Mouse (Mus musculus) NIH3T3 (cell line): Measurements from ENCODE around the gene Snapc3.
"Not testable (repeated sequence)": the region's sequence is repeated elsewhere in the genome, so short reads cannot be mapped to it uniquely, and the experiment has no call there.

ENCODE experiments used
- DNase-seq: peaks from one replicate; pipeline ENCODE4 v3.0.0-alpha.2; 2012; ENCODE audit warnings: low read depth

The Snapc3 gene

DNA sequence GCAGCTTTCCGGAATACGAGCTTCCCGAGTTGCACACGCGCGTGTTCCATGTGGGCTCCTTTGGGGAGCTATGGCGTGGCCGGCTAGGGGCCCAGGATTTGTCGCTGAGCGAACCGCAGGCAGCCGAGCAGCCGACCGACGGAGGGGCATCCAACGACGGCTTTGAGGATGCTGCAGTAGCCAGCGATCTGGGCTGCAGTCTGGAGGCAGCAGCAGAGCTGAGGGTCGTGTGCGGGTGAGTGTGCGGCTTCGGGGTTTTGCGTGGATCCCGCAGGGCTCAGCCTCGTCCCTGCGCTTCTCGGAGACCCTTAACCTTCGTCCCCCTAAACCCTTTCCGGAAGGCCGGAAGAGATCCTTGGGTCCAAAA is 279 bp downstream of the Snapc3 start:
- no peak for DNase-seq

DNA sequence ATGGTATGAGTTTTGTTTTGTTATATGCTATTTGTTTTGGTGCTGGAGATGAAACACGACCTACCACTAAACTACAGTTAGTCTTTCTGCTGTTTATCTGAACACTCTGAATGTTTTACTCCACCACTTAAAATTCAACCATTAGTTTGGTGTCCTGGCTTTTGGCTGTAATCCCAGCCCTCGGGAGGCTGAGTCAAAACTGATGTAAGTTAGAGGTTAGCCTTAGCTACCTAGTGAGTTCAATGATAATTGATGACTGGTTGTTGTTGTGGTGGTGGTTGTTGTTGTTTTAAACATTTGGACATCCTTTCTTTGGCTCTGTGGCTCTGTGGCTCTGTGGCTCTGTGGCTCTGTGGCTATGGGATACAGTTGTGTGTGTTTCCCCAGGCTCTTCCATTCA is 1.3 kb downstream of the Snapc3 start:
- peak; percentile 63 for DNase-seq

DNA sequence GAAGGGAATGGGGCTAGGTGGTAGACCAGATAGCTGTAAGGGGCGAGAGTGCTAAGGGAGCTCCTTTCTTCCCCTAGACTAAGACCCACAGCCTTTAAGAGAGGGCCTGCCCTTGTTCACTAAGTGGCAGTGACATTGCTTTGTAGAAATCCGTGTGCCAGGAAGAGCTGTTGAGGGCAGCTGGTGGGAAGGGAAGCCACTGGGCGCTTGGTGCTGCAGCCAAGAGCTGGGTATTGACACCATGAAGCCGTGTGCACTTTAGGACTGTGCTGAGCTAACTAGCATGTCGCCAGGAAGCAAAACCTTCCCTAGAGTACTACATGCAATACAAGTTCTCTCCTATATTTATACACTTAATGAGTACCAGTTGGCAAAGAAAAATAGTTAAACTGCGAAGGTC is 6.1 kb downstream of the Snapc3 start:
- no peak for DNase-seq

DNA sequence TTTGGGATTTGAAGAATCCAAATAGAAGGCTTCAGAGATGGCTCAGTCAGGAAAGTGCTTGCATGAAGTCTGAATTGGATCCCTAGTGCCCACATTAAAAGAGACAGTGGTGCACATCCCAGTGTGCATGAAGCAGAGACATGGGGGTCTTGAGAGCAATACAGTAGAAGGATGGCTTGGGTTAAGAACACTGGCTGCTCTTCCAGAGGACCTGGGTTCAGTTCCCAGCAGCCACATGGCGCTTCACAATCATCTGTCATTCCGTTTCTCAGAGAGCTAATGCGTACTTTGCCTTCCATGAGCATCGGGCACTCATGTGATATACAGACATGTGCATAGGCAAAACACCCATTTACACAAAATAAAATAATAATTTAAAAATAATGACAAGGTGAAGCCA is 7.6 kb downstream of the Snapc3 start:
- no peak for DNase-seq

DNA sequence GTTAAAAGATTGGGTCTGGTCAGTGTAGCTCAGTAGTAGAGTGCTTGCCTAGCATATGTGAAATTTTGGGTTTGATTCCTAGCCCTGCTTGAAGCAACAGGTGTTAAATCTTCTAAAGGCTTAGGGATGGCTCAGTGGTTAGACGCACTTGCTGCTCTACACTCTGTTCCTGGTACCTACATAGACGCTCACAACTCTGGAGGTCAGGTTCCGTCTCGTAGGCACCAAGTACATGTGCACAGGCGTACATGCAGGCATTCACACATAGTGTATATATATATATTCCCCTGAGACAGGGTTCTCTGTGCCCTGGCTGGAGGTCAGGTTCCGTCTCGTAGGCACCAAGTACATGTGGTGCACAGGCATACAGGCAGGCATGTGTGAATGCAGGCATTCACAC is 9.6 kb downstream of the Snapc3 start:
- DNase-seq = no peak

DNA sequence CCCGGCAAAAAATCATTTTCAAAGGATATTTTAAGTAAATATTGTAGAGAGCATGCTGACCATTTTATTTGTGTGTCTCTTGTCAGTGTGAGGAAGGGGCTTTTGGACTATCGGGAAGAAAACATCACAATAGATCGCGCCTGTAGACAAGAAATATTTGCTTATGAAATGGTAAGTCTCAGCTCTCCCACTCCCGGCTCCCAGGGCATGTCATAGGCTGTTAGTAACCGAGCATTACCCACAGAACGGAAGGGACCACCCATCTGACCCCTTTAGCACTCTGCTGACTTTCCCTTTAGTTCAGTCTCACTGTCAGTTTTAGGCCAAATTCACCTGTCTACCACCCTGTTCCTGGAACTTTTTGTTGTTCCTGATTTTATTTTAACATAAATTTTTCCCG is 10.2 kb downstream of the Snapc3 start:
- no peak for DNase-seq

DNA sequence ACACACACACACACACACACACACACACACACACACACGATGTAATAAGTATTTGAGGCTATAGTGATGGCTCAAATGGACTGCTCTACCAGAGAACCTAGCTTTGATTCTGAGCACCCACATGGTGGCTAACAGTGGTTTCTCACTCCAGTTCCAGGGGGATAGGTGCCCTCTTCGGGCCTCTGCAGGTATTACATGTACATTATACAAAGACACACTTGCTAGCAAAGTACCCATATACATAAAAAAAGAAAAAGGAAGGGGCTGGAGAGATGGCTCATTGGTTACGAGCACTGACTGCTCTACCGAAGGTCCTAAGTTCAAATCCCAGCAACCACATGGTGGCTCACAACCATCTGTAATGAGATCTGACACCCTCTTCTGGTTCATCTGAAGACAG is 11.3 kb downstream of the Snapc3 start:
- peak; percentile 37 for DNase-seq

DNA sequence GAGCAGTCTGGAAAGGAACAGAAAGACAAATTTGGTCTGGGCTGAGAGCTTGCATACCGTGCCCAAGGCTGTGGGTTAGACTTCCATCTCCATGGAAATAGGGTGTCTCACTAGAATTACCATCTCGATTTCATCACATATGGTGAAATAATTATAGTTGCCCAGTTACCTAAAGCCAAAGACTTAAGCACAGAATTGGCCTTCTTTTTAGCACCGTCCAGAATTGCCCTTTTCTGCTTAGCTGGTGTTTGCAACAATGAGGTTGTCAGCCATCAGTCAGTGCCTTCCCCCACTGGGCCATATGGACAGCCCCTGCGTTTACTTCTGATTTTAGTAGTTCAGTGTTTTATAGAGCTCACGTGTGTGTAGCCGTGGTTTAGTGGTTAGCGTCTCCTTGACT is 14.4 kb downstream of the Snapc3 start:
- peak; percentile 23 for DNase-seq

DNA sequence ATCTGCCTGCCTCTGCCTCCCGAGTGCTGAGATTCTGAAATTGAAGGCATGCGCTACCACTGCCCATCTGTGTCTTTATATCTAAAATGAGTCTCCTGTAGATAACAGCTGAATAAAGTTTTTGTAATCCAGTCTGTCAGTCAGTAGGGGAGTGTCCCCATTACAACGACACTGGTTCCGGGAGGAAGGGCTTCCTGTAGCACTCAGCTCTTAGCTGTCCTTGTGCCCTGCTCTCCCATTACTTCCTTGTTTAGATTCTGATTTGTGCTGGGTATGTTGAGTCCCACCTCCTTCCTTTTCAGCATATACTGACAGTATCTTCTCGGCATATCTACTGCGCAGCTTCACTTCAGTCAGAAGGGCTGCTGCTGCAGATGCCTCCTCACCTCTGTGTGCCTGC is 15.4 kb downstream of the Snapc3 start:
- no peak for DNase-seq

DNA sequence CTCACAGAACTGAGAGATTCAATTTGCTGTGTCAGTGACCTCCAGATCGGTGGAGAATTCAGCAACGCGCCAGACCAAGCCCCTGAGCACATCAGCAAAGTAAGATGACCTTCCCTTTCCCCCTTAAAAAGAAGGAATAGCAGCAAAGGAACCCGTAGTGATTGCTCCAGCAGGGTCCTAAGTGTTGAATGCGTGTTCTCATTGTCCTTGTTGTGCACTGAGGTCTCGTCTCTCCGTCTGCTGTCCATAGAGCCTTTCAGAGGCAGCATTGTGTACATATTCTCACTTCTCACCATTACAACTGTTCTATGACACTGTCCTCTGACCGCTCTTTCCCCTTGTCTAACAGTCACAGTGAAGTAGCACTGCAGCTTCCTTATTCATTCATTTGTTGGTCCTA is 18.9 kb downstream of the Snapc3 start:
- no peak for DNase-seq

DNA sequence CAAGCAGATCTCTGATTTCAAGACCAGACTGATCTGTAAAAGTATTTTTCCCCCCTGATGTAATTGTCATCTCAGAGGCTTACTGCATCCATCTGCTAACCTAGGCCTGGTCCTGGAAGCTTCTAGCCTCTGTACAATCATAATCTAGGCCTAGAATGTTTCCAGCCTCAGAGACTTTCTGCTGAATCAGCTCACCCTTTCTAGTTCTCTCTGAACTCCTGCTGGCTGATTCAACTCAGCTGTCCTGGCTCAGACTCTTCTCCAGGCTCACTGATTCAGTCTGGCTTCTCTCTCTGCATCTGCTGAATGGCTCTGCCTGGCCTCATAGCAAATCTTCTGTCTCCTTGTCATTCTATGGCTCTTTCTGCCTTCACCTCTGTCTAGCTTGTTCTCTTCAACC is 20.6 kb downstream of the Snapc3 start:
- DNase-seq = peak; percentile 41

DNA sequence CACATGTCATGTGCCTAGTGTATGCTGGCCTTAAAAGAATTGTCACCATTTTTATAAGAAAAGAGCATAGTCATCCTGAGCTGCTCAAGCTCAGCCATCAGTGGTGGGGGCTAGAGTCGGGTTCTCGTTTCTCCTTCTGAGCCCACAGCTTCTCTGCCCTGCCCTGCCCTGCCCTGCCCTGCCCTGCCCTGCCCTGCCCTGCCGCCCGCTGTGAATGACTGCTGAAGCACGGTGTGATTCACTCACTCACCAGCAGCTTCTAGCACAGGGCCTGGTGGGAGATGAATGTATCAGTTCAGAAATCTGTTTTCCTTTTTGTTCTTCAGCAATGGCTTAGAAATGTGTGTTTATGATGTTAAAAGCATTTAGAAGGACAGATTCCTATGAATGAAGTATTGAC is 21.5 kb downstream of the Snapc3 start:
- DNase-seq = no peak

DNA sequence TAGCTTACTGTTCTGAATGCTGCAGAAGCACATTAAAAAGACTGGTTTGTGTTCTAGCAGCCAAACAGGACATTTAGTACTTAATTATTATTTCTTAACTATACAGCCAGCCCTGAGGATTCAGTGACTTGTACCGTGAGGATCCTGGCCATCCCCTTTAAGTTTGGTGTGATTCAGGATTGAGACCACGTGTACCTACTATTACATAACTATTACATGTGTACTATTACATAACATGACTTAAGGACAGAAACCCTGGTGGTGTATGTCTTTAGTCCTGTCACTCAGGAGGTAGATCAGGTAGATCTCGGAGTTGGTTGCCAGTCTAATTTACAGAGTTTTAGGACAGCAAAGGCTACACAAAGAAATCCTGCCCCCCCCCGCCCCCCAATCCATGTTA is 23.5 kb downstream of the Snapc3 start:
- no peak for DNase-seq

DNA sequence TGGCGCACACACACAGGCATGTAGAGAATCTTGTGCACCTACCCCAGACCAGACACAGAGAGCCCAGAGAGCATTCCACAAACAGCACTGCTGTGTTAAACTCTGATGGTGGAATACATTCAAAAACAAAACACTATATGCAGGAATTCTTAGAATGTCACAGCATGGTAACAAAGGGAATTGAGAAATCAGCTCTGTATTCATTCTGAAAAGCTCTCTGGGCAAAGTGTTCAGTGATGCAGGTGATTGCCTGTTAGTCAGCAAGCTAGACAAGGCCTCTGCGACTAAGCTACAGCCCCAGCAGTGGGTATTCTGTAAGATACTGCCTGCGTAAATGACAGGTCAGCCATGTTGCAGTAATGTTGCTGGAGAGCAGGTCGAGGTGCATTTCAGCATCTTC is 33.3 kb downstream of the Snapc3 start:
- DNase-seq = no peak

DNA sequence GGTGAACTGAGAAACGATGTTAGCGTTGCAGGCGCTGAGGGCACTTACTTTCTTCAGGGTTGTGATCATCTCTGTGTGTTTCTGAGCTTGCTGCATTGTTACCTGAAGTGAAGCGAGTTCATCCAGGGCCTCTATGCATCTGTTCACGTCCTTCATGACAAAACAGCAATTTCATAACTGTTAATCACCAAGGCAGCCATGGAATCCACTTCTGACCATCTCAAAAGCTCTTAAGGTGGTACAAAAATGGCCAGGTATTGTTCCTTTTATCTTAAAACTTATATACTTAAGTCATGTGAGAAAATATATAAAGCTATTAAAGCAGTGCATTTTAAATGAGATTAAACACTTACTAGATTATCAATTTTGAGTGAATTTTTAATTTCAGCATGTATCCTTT is 42.6 kb downstream of the Snapc3 start:
- no peak for DNase-seq

DNA sequence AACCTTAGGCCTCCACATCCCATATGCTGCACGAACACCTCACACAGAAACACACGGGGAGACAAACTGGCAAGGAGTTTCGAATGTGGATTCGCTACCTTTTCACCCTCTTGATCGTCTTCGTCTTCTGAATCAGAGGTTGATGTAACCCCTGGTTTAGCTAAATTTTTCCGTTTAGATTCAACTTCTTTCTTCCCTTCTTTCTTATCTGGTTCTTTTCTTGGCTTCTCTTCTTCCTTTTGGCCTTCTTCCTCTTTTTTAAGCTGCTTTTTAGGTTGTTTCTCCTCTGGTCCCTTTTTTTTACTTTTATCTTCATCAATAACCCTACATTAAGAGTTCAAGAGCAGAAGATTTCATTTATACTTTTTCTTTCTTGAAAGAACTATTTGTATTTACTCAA is 47.3 kb downstream of the Snapc3 start:
- DNase-seq = no peak

DNA sequence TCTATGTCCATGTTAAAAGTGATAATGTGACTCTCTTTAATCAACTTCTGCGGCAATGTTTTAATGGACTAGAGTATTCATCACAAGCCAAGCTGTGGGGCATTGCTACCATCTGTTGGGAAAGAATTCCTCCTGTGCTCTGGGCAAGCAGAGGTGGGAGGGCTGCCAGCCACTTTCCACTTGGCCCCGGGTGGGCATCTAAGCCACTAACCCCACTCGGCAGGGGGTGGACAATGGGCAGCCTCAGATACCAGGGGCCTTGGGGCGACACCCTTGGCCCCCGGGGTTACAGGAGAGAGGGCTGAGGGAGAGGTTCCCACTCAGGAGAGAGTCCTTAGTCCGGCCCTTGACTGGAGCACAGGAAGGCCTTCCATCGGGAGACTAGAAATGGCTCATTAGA is 50.1 kb downstream of the Snapc3 start:
- no peak for DNase-seq

DNA sequence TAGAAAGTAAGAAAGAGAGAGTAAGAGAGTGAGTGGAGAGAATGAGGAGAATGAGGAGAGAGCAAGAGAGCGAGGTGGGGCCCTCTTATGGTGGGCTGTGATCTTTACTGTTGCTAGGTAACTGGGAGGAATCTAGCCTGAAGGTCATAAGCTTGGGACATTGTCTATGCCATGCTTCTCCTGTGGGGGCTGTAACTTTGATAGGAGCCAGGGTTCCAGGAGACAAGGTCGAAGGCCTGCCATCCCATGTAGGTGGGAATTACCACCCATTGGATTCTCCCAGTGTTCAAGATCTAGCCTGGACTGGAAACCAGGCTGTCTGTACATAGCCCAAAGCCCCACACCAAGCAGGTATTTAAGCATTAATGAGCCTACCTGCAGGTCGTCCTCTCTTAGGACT is 50.7 kb downstream of the Snapc3 start:
- no peak for DNase-seq

DNA sequence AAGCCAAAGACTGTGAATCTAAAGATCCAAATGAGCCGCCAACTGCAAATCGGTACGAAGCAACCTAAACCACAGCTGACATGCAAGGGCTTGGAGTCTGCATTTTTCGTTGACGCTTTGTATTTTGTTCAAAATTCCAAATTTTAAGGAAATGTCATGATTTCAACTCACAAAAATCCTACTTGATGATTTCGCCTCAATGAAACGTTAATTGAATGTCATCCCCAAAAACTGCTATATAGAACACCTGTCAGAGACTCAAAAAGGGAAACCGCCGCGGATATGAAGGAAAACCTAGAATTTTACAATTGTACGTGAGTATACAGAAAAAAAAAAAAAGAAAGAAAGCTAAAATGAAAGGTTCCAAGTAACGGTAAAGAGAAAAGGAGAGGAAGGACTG is 67.7 kb downstream of the Snapc3 start:
- no peak for DNase-seq

DNA sequence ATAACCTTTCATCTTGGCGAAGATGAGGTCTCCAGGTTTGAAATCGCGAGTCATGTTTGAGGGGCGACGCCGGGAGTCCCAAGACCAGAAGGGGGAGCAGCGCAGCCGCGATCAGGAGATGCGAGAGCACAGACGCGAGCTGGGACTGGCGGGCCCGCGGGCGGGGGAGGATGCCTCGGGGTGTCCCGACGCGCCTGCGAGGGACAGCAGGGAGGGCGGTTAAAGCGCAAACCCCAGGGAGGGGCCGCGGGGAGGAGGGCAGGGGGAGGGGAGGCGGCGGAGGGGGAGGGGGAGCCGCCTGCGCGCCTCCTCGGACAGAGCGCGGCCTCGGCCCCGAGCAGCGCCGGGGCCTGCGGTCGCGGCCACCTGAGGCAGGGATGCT is 68.2 kb downstream of the Snapc3 start:
- DNase-seq = peak; percentile 94

DNA sequence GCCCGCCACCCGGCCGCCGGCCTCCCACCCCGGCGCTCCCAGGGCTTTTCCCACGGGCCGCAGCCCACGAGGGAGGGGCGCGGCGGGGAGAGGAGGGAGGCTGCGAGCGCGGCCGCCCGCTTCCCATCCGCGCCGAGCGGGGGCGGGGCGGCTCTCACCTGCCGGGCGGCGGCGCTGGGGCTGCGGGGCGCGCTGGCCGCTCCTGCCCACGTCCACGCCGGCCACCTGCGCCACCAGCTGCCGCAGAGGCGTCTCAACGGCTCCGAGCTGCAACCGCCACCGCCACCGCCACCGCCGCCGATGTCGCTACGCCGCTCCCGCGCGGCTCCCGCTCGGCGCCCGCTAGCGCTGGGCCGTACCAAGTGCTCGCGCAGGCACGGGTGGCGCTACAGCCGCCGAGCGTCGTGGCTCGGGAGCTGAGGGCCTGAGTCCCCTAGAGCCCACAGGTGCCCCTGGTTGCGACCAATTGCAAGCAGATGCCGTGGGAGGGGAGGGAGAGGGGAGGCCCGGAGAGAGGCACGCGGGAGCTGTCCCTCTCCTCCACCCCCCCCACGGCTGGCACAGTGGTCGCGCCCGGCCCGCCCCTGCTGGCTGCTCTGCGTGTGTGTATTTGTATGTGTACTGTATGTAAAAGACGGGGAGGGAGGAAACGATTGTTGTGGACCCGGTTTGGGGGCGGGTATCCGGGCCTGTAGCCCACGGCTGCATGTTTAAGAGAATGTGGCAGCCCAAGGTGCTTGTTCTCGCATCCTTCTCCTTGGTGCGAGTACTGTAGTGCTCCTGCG is 68.8 kb downstream of the Snapc3 start, which contains the start of gene Psip1:
Gene Psip1, minus strand, starts transcription at position 343 of the 785 bp plus-strand sequence.
- peak; percentile 93 for DNase-seq

DNA sequence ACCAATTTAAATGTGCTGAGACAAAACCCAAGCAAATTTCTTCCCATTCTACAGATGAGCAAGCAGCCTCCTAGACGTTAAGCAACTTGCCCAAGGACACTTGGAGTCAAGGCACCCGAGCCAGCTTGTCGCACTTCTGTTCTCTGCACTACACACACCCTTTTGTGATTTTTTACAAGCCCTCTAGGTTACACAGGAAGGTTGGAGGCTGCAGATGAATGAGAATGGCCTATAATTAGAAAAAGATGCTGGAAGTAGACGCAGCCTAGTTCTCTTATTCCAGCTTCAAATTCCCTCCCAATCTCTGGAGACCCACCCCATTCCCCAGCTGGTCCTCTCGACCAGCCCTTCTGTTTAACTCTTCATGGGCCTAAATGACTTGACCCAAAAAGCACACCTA is 71.6 kb downstream of the Snapc3 start:
- no peak for DNase-seq

DNA sequence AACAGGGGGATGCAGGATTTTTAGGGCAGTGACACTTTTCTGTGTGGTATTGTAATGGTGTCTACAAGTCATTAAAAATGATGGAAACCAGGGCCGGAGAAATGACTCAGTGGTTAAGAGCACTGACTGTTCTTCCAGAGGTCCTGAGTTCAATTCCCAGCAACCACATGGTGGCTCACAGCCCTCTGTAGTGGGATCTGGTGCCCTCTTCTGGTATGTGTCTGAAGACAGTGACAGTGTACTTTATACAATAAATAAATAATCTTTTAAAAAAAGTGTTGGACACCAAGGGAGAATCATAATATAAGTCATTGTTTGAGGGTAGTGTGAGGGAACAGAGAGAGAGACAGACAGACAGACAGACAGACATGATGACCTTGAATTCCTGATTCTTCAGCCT is 75.6 kb downstream of the Snapc3 start:
- peak; percentile 32 for DNase-seq

DNA sequence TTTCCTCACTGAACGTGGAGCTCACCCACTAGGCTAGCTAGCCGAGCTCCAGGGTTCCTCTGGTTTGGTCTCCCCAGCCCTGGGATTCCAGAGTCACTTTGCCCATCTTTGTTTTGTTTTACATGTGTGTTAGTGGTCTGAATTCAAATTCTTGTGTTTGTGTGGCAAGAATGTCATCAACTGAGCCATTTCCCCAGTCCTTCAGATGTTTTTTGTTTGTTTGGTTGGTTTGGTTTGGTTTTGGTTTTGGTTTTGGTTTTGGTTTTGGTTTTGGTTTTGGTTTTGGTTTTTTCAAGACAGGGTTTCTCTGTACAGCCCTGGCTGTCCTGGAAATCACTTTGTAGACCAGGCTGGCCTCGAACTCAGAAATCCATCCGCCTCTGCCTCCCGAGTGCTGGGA is 79.5 kb downstream of the Snapc3 start:
- DNase-seq = not testable (repeated sequence)
